Mouse (Mus musculus) mature B cell (primary cell): Measurements from ENCODE around the gene Bloc1s4.

Experiments used
- in situ Hi-C: fragments of 300-500 bp; cut with MboI; formaldehyde crosslinking; loops from 2 replicates; pipeline ENCODE4 v1.14.3; 2019

Bloc1s4 gene

GRCm38 (mm10) chr5:36719601-36720000 lies 28.8 kb downstream of the Bloc1s4 start:
- in situ Hi-C loops: no loop called here

DNA sequence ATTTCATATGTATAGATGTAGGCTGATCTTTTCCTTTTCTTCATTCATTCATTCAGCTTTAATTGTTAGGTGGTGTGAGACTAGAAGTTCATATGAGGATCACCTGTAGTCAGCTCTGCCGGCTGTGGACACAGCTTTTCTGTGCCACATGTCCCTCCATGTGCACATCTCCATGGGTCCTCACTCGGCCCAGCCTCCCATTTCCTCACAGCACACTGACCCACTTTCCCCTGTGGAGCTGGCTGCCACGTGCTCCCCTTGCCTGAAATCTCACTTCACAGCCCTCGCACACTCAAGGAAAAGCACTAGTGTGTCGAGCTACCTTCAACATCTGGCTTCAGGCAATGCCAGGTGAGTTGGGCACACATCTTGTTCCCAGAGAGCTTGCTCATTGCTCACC lies 29.3 kb downstream of the Bloc1s4 start:
- in situ Hi-C loops: no loop called here

- in situ Hi-C loops: no loop called here
These were observed 30.6 kb downstream of the Bloc1s4 start for GRCm38 (mm10) chr5:36717889-36718288.

GRCm38 (mm10) chr5:36716816-36717215 lies 31.6 kb downstream of the Bloc1s4 start:
- in situ Hi-C loops: no loop called here

- in situ Hi-C loops: no loop called here
These were observed 33.6 kb downstream of the Bloc1s4 start for GRCm38 (mm10) chr5:36714832-36715231.

DNA sequence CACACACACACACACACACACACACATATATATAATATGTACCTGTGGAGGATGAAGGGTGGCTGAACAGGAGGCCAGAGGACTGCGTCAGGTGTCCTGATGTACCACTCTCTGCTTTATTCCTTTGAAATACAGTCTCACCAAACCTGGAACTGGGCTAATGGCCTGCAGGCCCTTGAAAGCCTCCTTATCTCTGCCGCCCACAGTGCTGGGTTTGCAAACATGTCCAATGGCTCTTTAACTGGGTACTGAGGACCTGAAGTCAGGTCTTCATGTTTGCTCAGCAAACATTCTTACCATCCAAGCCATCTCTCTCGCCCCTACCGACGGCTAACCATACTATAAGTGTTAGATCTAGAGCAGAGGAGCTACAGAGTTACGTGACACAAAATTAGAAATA lies 34.8 kb downstream of the Bloc1s4 start:
- in situ Hi-C loops: no loop called here

- in situ Hi-C loops: no loop called here
These were observed 35.6 kb downstream of the Bloc1s4 start for GRCm38 (mm10) chr5:36712553-36713534.

DNA sequence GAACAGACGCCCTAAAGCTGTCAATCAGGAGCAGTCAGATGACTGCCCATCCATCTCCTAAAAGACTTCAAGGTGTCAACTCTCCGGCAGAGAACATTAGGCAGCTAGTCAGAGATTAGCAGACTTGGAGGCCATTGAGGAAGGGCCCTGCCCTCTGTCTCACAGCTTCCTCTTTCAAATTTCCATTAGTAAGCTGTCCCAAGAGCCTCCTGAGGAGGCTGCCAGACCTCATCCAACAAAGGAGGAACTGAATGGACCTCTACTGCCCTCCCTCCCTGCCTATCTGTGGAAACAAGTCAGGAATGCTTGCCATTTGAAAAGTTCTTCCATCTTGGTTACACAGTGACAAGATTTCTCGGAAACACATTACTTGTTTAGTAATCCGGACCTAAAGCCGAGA lies 36.6 kb downstream of the Bloc1s4 start:
- in situ Hi-C loops: no loop called here

- in situ Hi-C loops: no loop called here
These were observed 42.7 kb downstream of the Bloc1s4 start for GRCm38 (mm10) chr5:36705792-36706191.

DNA sequence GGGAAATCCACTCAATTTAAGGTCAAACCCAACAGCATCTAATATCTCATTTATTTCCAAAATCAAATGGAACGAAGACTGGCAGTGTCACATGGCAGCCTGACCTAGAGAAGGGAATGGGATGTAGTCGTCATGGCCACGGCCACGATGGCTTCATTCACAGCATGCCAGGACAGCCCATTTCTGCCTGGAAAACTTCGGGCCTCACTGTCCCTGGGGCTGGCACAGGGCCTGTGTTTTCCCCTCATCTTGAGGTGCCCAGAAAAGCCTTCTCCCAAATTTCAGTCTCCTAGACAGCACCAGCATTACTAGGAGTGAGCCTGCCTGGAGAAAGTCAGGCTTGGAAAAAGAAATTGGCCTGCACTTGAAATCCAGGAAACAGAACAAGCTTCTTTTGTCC lies 43.1 kb downstream of the Bloc1s4 start:
- in situ Hi-C loops: no loop called here

DNA sequence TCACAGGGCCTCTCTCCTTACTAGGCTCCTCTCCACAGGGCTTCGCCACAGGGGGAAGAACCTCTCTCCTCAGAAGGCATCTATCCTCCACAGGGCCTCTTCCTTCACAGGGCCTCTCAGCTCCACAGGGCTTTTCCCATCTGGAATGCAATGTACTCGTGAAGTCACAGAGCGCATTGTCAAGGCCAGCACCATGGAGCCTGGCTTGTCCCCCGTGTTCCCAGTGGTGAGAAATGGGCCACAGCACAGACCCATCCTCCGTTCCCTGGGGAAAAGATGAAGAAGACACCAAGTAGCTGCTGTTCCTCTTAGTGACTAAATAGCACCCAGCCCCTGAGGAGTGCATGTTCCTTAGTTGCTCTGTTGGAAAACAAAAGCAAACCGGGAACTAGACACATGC lies 43.8 kb downstream of the Bloc1s4 start:
- in situ Hi-C loops: no loop called here

DNA sequence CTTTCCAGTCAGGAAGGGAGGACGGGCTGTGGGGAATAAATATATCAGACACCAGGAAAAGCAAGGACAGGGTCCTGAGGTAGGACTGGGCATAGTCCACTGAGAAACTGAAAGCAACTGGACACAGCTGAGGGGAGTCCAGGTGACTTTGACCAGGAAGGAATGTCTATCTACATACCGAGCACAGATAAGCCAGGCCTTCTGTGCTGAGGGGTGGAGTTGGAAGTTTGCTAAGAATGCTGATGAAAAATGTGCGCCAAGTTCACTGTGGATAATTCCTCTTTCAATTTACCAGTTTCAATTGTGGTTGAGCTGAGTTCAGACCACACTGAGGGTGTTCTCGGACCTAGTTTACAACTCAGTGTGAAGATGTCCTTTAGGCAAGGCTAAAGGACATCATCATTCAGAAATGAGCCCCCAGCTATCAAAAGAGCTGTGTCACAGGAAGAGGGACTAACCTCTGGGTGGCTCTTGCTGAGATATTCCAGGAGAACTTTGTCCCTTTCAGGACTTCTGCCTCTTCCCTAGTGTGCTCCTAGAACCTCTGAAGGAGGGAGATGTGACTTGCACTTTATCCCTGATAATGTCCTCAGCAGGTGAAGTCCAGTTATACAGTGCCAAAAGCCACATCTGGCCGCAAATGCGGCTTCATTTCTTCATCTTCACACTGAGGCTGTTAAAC lies 47.4 kb downstream of the Bloc1s4 start:
- in situ Hi-C loops: no loop called here

DNA sequence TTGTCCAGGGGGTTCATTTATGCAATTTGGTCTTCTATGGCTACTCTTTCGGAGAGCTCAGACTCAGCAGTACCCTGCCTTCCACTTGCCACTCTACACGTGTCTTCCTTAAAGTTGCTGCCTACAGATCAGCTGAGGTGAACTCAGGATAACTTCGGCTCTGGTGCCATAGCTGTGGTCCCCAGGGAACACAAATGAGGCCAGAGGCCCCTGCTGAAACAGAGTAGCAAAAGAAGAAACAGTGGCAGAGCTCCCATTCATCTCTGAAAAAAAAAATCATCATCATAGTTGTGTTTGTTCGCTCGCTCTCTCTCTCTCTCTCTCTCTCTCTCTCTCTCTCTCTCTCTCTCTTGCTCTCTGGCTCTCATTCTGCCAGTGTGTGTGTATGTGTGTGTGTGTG lies 49.8 kb downstream of the Bloc1s4 start:
- in situ Hi-C loops: no loop called here

DNA sequence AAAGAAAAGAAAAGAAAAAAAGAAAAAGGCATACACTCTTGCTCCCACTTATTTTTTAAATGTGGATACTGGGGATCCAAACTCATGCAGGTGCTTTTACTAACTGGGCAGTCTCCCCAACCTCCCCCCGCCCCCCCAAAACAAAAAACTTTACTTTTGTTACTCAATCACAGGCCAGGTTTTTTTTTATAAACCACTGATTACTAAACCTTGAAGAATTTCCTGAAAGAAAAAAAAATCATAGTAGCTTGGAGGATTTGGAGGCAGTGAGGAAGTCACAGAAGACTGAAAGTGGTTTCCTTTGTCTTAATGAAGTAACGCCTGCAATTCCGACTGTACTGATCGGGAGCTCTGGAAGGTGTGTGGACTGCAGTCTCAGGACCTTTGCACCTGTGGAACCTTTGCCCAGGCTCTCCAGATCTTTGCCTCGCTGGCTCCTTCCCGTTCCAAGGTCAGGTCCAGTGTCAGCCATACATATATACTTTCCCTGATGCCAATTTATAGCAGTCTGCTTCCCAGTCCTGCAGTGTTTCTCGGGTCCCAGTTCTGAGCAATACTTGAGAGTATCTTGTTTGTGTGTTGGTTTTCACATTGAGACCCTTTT lies 50.3 kb downstream of the Bloc1s4 start:
- in situ Hi-C loops: no loop called here
